Mouse (Mus musculus) heart, embryonic 10.5 days (tissue): ENCODE measurements around the gene Rps6. TPM values are rescaled to one million over a fixed set of nuclear protein-coding genes. Genes with fewer than 3 reads are reported as not detected.

Experiments used
- DNase-seq: peaks from one replicate; pipeline ENCODE4 v3.0.0-alpha.2; 2017; ENCODE audit warnings: low spot score
- H3K27ac ChIP-seq: fragments of 300-500 bp; sonication (generic); 2 replicates; pipeline ENCODE4 v1.5.1; 2016; ENCODE audit warnings: mild to moderate bottlenecking
- H3K27me3 ChIP-seq: fragments of 300-500 bp; sonication (generic); 2 replicates; pipeline ENCODE4 v1.6.1; 2016; ENCODE audit warnings: mild to moderate bottlenecking; ENCODE audit not compliant: poor library complexity, insufficient read depth, severe bottlenecking
- H3K36me3 ChIP-seq: fragments of 300-500 bp; sonication (generic); 2 replicates; pipeline ENCODE4 v1.6.1; 2016; ENCODE audit warnings: mild to moderate bottlenecking, moderate library complexity
- H3K4me1 ChIP-seq: fragments of 300-500 bp; sonication (generic); 2 replicates; pipeline ENCODE4 v1.6.1; 2016; ENCODE audit warnings: mild to moderate bottlenecking
- H3K4me3 ChIP-seq: fragments of 300-500 bp; sonication (generic); 2 replicates; pipeline ENCODE4 v1.5.1; 2016; ENCODE audit warnings: mild to moderate bottlenecking, moderate library complexity
- H3K9me3 ChIP-seq: fragments of 300-500 bp; sonication (generic); 2 replicates; pipeline ENCODE4 v1.6.1; 2016; ENCODE audit warnings: mild to moderate bottlenecking, moderate library complexity
- WGBS: fragments of 180-500 bp; shearing (Covaris S2); methylation state at CpG from one replicate; pipeline ENCODE4 v1.1.7; 2016; 5-methylcytosine and 5-hydroxymethylcytosine counted together
- polyA plus RNA-seq: library from polyadenylated mRNA; unstranded; fragments of >200 nt; fragmentation: Nextera tagmentation; extraction: Ambion mirVana; gene quantifications from 2 replicates; pipeline ENCODE4 v1.2.1, GENCODE M21; 2016

Rps6 gene
- polyA plus RNA-seq, 1 experiment from 2014 or later: 664 TPM

DNA sequence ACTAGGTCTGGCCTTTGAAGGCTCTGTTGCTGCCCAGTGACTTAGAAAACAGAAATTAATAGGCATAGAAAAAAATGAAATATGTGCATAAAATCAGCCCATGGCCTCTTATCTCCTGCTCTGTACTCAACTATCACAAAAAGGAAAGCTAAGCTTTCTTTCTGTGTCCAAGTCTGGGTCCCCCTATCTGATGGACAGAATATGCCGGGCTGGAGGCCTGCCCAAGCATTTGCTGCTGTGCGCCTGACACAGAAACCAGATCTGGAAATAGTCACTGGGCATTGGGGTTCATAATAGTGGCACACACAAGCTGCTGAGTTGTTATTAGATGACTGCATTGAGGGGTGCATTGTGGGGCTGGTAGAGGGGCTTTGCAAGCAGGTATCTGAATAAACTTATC is 22.3 kb upstream of the Rps6 start:
- DNase-seq: no peak
- Histone ChIP-seq H3K4me3 (no peak overlapping the region), H3K36me3 (no peaks in the 10 kb centered on the region), H3K27ac (no peak overlapping the region), H3K4me1 (0 out of 2 replicates have a peak, but pooled peaks cover 2% of the 10 kb centered on the region), H3K9me3 (no peaks in the 10 kb centered on the region), H3K27me3 (peaks cover 13% of the 10 kb centered on the region; the same call in 1 of the 2 replicates)
- WGBS: 83% methylated on average over 2 of the region's 2 CpGs

GRCm38 (mm10) chr4:86874146-86874847 is 17.1 kb upstream of the Rps6 start, which contains the start of gene Acer2:
Acer2 (plus strand) TSS chr4:86874396.
- H3K36me3 ChIP-seq: no peaks in the 10 kb centered on the region
- H3K4me1 ChIP-seq: peaks cover 8% of the 10 kb centered on the region
- DNase-seq: peak; percentile 89
- H3K9me3 ChIP-seq: no peaks in the 10 kb centered on the region
- under 1% methylated on average over 60 of the region's 60 CpGs for WGBS
- H3K27ac ChIP-seq: peak within 1 kb of the TSS; percentile 83
- H3K4me3 ChIP-seq: peak within 1 kb of the TSS; percentile 83
- H3K27me3 ChIP-seq: peaks cover 20% of the 10 kb centered on the region; the same call in 1 of the 2 replicates

DNA sequence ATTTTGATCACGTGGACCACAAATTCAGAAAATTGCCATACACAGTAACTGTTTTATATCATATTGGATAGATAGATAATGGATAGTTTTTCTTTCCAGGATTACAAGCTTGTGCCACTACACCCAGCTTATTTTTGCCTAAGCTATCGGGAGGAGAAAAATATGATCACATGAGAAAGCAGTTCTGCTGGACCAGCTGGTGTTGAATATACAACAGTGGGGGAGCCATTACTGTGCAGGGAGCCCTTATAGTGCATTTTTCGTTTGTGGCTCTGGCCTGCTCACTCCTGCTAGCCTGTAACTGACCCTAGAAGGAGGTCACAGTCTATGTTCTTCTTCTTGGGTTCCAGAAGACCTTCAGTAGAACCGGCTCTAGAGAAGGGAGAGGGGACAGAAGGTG is 15.9 kb upstream of the Rps6 start:
- no peak for DNase-seq
- Histone ChIP-seq H3K4me3 (no peak overlapping the region), H3K4me1 (peaks cover 8% of the 10 kb centered on the region), H3K27ac (no peak overlapping the region), H3K36me3 (no peaks in the 10 kb centered on the region), H3K27me3 (peaks cover 20% of the 10 kb centered on the region; the same call in 1 of the 2 replicates), H3K9me3 (no peaks in the 10 kb centered on the region)
- WGBS: 57% methylated on average over 4 of the region's 4 CpGs

GRCm38 (mm10) chr4:86871988-86872387 is 14.8 kb upstream of the Rps6 start:
- Histone ChIP-seq H3K27me3 (peaks cover 20% of the 10 kb centered on the region; the same call in 1 of the 2 replicates), H3K27ac (no peak overlapping the region), H3K4me1 (peaks cover 8% of the 10 kb centered on the region), H3K9me3 (no peaks in the 10 kb centered on the region), H3K4me3 (no peak overlapping the region), H3K36me3 (no peaks in the 10 kb centered on the region)
- no peak for DNase-seq

DNA sequence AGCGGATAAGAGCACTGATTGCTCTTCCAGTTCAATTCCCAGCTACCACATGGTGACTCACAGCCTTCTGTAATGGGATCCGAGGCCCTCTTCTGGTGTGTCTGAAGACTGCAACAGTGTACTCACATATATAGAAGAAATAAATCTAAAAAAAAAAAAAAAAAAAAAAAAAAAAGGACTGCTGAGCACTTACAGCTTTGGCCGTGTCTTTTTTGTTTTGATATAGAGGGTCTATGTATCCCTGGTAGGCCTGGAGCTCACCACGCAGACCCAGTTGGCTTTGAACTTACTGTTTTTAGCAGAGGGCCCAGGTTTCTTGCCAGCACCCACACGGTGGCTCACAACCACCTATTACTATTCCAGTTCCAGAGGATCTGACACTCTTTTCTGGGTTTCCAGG is 6.9 kb upstream of the Rps6 start:
- H3K36me3 ChIP-seq: no peaks in the 10 kb centered on the region
- no peaks in the 10 kb centered on the region for H3K4me1 ChIP-seq
- H3K27ac ChIP-seq: no peak overlapping the region
- 0 out of 2 replicates have a peak, but pooled peaks cover 3% of the 10 kb centered on the region for H3K27me3 ChIP-seq
- WGBS: 79% methylated on average over 5 of the region's 5 CpGs
- H3K9me3 ChIP-seq: no peaks in the 10 kb centered on the region
- H3K4me3 ChIP-seq: no peak overlapping the region
- DNase-seq: no peak

DNA sequence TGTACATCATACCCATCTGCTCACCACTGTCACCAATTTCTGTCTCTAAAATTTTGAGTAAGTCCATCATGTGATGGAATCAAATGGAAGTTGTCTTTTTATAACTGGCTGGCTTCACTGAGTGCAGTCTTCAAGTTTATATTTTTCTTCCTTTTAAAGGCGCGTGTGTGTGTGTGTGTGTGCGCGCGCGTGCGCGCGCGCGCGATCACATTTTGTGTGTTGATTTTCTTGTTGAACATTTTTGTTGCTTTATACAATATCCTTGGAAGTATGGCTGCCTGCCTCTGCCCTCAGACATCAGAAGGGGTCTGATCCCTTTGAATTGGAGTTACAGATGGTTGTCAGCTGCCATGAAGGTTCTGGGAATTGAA is 843 bp upstream of the Rps6 start:
- DNase-seq: no peak
- 49% methylated on average over 12 of the region's 12 CpGs for WGBS
- H3K27me3 ChIP-seq: no peaks in the 10 kb centered on the region
- peaks cover 12% of the 10 kb centered on the region for H3K4me1 ChIP-seq
- H3K9me3 ChIP-seq: no peaks in the 10 kb centered on the region
- H3K4me3 ChIP-seq: peak overlapping the region; percentile 98
- peak overlapping the region; percentile 99; the same call in 1 of the 2 replicates for H3K27ac ChIP-seq
- peaks cover 27% of the 10 kb centered on the region for H3K36me3 ChIP-seq

DNA sequence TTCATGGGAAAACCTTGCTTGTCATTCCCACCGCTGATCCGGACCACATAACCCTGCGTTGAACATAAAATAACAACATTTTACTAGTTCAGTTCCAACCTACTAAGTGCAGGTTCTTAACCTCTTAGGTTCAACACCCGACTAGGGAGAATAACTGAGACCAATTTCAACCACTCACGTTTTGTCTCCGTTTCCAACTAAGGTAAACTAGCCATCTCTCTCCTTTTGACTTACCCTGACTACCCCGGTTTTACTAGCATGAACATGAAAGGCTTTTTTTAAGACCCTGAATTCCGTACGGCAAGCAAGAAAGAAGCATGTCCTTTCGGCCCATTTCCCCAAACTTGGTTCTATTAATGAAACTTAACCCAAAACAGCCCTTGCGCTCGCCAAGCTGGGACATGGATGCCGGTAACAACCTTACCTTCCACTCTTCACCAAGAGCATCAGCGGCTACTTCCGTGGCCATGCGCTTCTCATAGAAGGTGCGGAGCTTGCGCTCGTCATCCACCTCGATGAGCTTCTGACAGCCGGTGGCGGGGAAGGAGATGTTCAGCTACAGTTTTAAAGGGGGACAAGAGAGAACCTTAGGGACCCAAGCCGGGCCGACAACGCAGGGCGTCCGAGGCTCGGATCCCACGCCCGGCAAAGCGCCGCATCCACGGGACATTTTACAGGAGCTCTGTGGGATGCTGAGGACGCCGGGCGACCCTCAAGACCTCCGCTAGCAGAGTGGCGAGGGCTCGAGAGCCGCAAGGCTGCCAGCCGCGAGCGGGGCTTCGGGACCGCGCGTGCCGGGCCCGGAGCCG is 704 bp downstream of the Rps6 start:
- peaks cover 40% of the 10 kb centered on the region for H3K36me3 ChIP-seq
- under 1% methylated on average over 50 of the region's 50 CpGs for WGBS
- no peaks in the 10 kb centered on the region for H3K9me3 ChIP-seq
- peaks cover 13% of the 10 kb centered on the region for H3K4me1 ChIP-seq
- H3K27ac ChIP-seq: peak overlapping the region; percentile 99
- H3K4me3 ChIP-seq: peak overlapping the region; percentile 98
- H3K27me3 ChIP-seq: no peaks in the 10 kb centered on the region
- DNase-seq: no peak

DNA sequence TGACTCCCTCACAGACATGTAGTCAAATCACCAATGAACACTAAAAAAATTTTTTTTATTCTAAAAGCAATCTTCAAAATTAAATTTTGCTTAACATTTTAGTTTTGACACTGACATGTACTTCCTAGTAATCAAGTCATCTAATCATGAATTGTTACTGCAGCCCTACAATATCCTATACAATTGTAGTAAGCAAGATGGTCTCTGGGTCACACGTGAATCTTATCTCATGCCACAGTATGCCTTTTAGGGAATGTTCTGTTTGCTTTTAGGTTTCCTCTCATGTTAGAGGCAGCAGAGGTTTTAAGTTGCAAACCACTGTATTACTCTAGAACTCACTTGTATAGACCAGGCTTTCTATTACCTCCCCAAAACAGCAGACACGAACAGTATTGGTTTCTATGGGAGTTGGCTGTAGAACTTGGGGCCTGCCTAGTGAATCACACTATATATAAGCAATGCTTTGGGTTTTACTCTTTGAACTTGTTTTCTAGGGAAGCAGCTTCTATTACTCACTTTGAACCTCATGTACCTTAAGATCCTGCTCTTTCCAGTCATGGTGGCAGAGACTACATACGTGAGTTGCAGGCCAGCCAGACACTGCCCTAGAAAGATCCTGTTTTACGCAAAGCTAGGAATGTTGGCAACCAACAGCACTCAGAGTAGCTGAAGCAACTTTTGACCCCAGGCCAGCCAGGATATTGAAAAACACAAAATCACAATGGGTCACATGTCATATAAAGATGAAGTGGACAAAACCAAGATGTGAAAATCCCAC is 4.2 kb downstream of the Rps6 start:
- H3K4me1 ChIP-seq: peaks cover 11% of the 10 kb centered on the region
- no peak overlapping the region for H3K4me3 ChIP-seq
- H3K36me3 ChIP-seq: peaks cover 51% of the 10 kb centered on the region
- no peaks in the 10 kb centered on the region for H3K27me3 ChIP-seq
- DNase-seq: no peak
- H3K9me3 ChIP-seq: no peaks in the 10 kb centered on the region
- 78% methylated on average over 4 of the region's 4 CpGs for WGBS
- no peak overlapping the region for H3K27ac ChIP-seq

DNA sequence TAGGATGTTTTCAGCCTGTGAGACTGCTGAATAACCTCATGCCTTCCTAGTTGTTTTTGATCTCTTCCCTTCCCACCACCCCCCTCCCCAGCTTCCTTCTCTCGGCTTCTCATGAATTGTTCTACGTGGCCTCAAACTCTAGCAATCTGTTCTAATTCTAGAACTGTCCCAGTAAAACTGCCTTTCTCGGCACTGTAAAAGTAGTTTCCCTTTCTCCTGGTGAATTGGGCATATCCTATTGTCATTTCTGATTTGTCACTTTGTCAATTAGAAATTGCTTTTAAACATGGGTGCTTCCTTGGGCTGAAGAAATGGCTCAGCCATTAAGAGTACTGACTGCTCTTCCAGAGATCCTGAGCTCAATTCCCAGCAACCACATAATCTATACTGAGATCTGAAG is 5.2 kb downstream of the Rps6 start:
- Histone ChIP-seq H3K27me3 (no peaks in the 10 kb centered on the region), H3K36me3 (peaks cover 56% of the 10 kb centered on the region), H3K9me3 (no peaks in the 10 kb centered on the region), H3K27ac (no peak overlapping the region), H3K4me1 (0 out of 2 replicates have a peak, but pooled peaks cover 9% of the 10 kb centered on the region), H3K4me3 (no peak overlapping the region)
- no peak for DNase-seq
- WGBS: 50% methylated on average over 3 of the region's 3 CpGs

- no peak for DNase-seq
- Histone ChIP-seq H3K9me3 (no peaks in the 10 kb centered on the region), H3K27ac (no peak overlapping the region), H3K4me1 (0 out of 2 replicates have a peak, but pooled peaks cover 9% of the 10 kb centered on the region), H3K27me3 (no peaks in the 10 kb centered on the region), H3K36me3 (peaks cover 60% of the 10 kb centered on the region), H3K4me3 (no peak overlapping the region)
- 52% methylated on average over 2 of the region's 2 CpGs for WGBS
Measured at GRCm38 (mm10) chr4:86851331-86851730, 5.9 kb downstream of the Rps6 start.

DNA sequence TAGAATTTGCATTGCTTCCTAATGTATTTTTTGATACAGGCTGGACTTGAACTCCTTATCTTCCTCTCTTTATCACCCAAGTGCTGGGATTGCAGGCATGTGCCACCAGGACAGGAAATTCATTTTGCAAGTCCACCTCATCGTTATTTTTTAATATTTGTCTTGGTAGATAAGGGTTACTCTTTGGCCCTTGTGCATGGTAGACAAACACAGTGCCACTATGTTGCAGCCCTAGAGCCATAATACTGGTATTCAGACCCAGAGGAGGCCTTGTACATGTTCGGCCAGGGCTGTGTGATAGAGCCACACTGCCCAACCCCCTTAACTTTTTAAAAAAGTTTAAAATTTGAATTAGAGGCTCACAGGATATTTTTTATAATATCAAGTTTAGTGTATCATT is 10.0 kb downstream of the Rps6 start:
- no peak for DNase-seq
- Histone ChIP-seq H3K27me3 (no peaks in the 10 kb centered on the region), H3K4me3 (no peak overlapping the region), H3K9me3 (no peaks in the 10 kb centered on the region), H3K27ac (no peak overlapping the region), H3K4me1 (0 out of 2 replicates have a peak, but pooled peaks cover 4% of the 10 kb centered on the region), H3K36me3 (peaks cover 55% of the 10 kb centered on the region)
- WGBS: 73% methylated on average over 2 of the region's 2 CpGs

- Histone ChIP-seq H3K27ac (no peak overlapping the region), H3K4me1 (no peaks in the 10 kb centered on the region), H3K27me3 (no peaks in the 10 kb centered on the region), H3K4me3 (no peak overlapping the region), H3K9me3 (no peaks in the 10 kb centered on the region), H3K36me3 (peaks cover 56% of the 10 kb centered on the region)
- no peak for DNase-seq
- WGBS: 94% methylated on average over 3 of the region's 3 CpGs
Measured at GRCm38 (mm10) chr4:86845384-86845783, 11.8 kb downstream of the Rps6 start.
